Mouse (Mus musculus) adrenal gland, adult 18-20 months (tissue): ENCODE measurements around the gene Csk. TPM values are rescaled to one million over a fixed set of nuclear protein-coding genes. Genes with fewer than 3 reads are reported as not detected.

Source experiments
- DNase-seq, 2 experiments: peaks; one replicate each; pipeline ENCODE4 v3.0.0; 2021 to 2022; ENCODE audit warnings: low spot score in 2 of 2
- total RNA-seq, 2 experiments: library from RNA; stranded (reverse); gene quantifications; 1 replicate in 1 of 2; 2 replicates in 1 of 2; pipeline ENCODE4 v1.2.3; 2021

The Csk gene
- total RNA-seq, 2 experiments from 2014 or later: 62.2 to 89.1 TPM

DNA sequence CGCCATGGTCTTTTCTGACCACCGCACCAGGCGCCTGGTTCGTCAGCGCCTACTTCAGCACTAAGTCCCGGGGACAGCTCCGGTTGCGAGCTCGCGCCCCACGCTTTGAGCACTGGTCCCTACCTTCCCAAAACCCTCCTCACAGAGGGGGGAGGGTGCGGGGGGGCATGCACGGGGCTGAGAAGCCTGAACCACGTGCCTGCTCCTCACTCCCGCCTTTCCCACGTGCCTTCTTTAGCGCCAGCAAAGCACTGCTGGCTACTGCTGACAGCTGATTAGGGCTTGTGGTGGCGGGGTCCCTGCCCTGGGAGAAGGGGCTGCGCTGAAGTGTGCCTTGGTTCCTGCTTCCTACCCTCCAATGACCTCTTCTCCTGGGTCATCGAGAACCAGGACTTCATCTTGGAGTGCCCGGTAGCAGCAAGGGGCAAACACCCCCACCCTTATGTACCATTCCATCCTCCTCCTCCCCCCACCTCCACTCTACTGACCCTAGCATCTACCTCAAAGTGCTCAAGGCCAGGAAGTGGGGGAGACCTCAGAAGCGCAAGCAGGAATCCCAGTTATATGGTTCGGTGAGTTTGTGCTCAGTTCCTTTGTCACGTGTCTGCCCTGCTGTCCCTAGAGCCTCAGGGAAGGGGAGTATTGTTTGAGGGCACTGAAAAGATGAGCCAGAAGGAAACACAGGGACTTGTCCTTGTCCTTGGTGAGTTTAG, 47.1 kb downstream of the Csk start, which contains the start of gene Cplx3:
Cplx3 (minus strand) TSS at position 143 of the 713 bp plus-strand sequence.
- DNase-seq: peak in 1 of 2 experiments; percentile 41

DNA sequence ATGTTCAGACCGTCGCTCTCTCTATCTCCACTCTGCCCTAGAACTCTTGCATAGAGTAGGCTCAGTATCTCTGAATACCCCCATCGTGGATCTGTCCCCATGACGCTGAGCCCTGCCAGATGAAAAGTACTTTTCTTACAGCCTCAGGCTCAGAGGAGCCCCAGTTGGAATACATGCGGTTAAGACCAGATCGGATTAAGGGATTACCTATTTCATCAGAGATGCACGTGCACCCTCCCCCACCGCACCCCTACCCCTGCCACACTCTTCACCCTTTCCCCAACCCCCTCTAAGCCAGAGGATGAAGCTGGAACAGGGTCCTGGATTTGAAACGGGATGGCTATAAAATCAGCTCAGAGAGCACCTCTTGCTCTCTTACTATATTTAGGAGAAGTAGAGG, 47.9 kb downstream of the Csk start:
- no peak for DNase-seq

GRCm38 (mm10) chr9:57604875-57605274, 48.6 kb downstream of the Csk start:
- no peak for DNase-seq

DNA sequence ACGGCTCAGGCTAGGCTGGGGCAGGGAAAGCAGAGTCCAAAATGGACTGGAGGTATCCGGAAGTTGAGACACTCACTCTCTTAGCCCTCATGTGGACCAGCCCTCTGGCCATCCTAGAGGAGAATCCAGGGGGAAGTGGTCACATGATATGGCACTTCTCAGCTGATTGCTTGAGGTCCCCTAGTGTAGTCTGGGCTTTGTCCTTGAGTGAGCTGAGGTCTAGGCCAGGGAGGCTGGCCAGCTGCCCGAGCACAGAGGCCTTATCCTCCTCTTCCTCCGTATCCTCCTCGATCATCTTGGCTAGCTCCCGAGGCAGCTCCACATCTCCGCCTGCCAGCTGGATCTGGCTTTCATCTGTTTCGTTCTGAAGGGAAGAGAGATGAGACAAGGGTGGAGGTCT, 51.3 kb downstream of the Csk start:
- DNase-seq: no peak

DNA sequence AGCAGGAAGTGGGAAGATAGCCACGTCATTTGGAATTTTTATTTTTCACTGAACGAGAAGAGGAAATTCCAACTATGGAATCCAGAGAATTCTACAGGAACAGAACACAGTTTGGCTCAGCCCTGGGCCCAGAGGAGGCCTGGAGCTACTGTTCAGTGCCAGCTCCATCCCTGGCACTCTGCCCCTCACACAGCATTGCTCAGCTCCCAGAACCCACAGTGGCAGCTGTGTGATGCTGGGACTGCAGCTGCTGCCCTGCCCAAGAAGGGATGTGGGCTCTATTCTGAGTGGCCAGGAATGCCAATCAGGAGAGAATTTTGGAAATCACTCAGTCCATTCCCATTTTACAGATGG, 52.1 kb downstream of the Csk start:
- no peak for DNase-seq

DNA sequence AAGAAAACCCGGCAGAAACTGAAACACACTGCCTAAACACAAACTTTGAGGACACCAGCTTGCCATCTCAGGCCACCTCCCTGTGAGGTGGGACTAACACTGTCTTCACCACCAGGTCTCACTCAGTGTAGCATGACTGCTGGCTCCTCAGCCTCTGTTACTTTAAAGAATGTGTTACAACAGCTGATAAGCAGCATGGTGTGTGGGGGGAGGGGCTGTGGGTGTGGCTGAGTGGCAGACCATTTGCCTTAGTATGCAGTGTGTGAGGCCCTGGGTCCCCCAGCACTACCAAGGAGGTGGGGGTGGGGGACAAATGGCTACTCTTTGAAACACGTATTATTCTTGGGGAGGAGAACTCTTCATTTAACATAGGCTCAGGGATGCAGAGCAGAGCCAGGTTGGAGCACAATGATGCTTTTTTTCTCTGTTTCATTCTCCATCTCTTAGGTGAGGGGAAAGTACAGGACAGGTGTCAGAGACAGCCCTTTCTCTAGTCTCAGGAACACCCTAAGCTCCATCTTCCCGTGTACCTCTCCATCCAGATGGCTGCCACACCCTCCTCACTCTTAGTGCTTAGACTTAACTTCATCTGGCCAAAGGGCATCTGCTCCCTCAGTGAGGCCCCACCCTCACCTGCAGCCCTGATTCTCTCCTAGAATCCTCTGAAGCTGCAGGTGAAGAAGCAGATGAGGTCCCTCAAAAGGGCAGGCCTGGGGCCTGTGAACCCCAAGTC, 52.6 kb downstream of the Csk start:
- no peak for DNase-seq

- DNase-seq: no peak
These were observed 54.4 kb downstream of the Csk start for GRCm38 (mm10) chr9:57598851-57599563.

- DNase-seq: no peak
These were observed 55.5 kb downstream of the Csk start for GRCm38 (mm10) chr9:57597929-57598382.

DNA sequence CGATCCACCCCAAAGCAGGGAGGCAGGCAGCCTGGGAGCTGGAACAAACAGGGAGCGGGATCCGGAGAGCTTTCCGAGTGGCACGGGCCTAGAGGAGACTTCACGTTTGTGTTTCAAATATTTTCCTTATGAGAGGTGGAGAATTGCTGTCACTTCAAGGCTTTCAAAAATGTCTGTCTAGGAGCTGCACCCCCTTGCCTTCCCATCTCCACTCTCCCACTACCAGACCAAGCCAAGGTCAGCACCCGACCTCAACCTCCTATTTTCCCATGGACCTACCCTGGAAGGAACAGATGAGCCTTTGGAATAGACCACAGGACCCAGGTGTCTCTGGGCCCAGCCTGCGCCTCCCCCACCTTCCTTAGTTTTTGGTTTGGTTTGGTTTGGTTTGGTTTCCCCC, 56.2 kb downstream of the Csk start:
- no peak for DNase-seq

- no peak for DNase-seq
These were observed 59.3 kb downstream of the Csk start for GRCm38 (mm10) chr9:57594174-57594509.

DNA sequence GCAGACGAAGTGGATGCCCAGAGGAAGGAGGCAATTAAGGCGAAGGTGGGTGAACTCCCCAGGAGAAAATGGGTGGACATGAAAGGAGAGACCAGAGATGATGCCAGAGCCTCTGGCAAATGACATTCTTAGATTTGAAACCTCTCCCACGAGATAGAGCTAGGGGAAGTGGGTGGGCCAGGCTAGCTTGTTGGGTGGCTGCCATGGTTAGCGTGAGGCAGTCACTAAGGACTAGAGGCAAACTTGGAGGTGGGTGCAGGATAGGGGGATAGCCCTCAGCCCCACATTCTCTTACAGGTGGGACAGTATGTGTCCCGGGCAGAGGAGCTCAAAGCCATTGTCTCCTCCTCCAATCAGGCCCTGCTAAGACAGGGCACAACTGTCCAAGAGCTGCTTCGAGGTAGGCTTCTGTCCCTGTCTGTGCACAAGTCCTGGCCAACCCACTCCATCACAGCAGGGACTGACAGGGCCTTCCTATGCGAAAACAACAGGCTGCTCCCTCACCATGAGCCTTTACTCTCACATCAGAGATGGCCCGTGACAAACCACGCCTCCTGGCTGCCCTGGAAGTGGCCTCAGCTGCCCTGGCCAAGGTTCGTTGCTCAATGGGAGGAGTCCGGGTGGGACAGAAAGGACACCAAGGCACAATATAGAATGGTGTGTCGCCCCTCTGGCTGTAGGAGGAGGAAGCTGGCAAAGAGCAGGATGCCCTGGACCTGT, 59.8 kb downstream of the Csk start:
- no peak for DNase-seq

DNA sequence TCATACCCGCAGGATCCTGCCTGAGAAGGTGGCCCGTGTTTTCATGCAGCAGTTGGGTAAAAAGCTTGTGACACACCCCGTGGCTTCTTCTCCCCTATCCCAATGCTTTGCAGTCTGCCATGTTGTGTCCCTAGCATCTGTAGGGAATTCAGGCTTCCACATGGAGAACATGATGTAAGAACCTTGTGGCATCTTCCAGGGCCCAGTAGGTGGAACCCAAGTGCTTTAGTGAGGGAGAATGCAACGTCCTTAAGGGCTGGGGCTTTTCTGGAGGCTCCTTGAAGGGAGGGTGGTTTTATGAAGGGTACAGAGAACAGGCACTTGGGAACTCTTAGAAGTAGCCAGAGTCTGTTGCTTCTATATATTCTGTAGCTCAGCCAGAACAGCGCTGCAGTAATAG, 62.7 kb downstream of the Csk start:
- no peak for DNase-seq

DNA sequence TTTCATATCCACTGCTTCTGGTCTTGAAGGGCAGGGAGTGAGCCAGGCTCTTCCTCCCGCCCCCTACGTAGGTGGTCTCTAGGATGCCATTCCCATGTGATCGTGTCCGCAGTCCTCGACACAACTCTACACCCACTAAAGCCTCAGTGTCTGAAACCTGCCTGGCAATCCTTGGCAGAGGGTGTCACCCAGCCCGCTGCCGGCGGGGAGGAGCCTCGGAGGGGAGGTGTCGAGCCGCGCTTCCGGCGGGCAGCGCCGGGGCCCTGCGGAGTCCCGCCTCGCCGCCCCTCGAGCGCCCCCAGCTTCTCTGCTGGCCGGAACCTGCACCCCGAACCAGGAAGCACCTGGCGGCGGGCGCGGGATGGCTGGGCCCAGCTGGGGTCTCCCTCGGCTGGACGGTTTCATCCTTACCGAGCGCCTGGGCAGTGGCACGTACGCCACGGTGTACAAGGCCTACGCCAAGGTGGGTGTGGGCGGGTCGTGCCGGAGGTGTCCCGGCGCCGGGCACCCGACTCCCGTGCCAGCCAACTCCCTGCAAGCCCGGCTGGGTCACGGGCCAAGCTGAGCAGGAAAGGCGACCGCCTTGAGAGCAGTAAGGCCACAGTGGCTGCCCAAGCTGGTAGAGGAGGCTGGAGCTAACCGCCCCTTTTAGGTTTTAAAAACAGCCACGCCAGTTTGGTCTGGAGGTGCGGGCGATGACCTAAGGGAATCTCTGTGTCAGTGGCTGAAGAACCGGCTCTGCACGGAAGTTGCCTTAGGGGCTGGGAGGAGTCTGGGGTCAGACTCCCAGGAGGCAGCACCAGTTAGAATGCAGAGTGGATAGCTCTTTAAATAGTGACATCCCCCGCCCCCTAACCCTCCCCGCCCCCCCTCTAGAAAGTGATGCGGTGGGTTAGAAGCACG, 64.0 kb downstream of the Csk start, which contains the start of gene Ulk3:
Ulk3 (plus strand) TSS at position 229 of the 903 bp plus-strand sequence.
- peak; percentile 81 to 83 for DNase-seq

DNA sequence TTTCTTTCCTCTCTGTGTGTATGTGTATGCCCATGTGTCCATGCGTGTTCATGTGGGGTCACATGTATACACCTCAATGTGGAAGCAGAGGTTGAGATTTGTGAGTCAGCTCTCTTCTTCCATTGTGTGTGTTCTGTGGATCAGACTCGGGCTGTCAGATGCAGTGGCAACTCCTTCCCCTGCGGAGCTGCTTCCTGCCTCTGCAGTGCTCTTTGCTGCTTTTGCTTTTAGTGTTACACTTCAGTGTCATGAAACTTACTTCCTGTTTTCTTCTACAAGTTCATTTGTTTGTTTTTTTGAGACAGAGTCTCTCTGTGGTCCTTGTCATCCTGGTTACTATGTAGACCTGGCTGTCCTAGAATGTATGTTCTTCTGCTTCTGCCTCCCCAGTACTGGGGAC, 68.4 kb downstream of the Csk start:
- no peak for DNase-seq

- DNase-seq: no peak
These were observed 76.1 kb downstream of the Csk start for GRCm38 (mm10) chr9:57577144-57577849.
